Mouse (Mus musculus): ENCODE results near the gene Ctbp2.
A peak's percentile ranks its signal among the peaks of the same experiment; 100 is the strongest.

Ctbp2 gene

GRCm38 (mm10) chr7:133123999-133124700, at the start of gene Ctbp2:
Gene Ctbp2 (minus strand): TSS chr7:133124354.
- DNase-seq (ENCODE audit: low spot score in 2 of 2): peak; percentile 55 to 67

- DNase-seq (ENCODE audit: low spot score in 2 of 2): no peak
These were observed 47.4 kb upstream of the Ctbp2 start for GRCm38 (mm10) chr7:133171403-133172032.

DNA sequence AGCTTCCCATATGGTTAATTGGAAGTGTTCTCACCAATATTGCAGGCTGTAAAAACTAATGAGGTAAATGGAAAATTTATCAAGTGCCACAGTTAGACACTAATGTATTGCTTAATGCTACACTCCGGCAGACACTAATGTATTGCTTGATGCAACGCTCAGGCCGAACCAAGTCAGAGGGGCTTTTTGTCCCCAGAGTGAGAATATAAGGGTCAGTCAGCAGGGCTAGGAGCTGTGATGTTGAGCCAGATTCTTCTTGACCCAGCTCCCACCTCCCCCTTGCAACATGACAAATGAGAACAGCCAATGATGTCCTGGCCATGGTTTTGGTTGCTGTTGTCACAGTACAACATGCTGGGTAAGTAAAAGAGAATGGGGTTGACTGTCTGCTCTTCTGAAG, 44.8 kb upstream of the Ctbp2 start:
- DNase-seq (ENCODE audit: low spot score in 2 of 2): no peak

DNA sequence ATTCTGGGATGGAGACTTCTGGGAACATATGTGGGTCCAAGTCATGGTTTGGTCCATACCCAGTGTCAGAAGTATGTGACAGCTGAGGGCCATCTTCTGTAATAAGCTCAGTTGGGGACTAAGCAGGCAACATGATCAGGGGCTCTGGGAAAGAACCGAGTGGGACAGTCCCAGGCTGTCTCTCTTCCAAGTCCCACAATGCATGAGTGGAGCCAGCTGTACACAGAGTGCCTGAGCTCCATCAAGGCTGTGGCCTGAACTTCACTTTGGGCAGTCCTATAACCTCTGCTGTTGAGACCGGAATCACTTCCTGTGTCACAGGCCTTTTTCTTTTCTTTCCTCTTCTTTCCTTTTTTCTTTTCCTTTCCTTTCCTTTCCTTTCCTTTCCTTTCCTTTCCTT, 43.7 kb upstream of the Ctbp2 start:
- DNase-seq (ENCODE audit: low spot score in 2 of 2): no peak

DNA sequence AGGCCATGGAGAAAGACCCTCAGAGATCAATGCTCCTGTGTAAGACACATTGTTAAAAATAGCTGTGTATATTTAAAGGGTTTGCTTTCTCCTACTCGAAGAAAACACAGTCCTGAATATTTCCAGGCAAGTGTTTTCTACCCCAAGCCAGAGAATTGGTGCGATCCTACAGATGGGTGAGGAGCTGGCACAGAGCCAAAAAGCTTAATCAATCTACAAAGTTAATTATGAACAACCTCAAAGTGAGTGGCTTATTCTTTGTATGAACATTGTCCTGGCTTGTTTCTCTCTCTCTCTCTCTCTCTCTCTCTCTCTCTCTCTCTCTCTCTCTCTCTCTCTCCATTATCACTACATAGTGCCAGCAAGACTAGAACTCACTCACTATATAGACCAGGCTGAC, 40.6 kb upstream of the Ctbp2 start:
- DNase-seq (ENCODE audit: low spot score in 2 of 2): no peak

- no peak for DNase-seq (ENCODE audit: low spot score in 2 of 2)
These were observed 38.9 kb upstream of the Ctbp2 start for GRCm38 (mm10) chr7:133163011-133163410.

- no peak for DNase-seq (ENCODE audit: low spot score in 2 of 2)
These were observed 38.0 kb upstream of the Ctbp2 start for GRCm38 (mm10) chr7:133162131-133162530.

- DNase-seq (ENCODE audit: low spot score in 2 of 2): no peak
These were observed 37.4 kb upstream of the Ctbp2 start for GRCm38 (mm10) chr7:133161362-133162080.

GRCm38 (mm10) chr7:133159519-133159918, 35.4 kb upstream of the Ctbp2 start:
- DNase-seq (ENCODE audit: low spot score in 2 of 2): no peak

- no peak for DNase-seq (ENCODE audit: low spot score in 2 of 2)
These were observed 31.5 kb upstream of the Ctbp2 start for GRCm38 (mm10) chr7:133155621-133156020.

DNA sequence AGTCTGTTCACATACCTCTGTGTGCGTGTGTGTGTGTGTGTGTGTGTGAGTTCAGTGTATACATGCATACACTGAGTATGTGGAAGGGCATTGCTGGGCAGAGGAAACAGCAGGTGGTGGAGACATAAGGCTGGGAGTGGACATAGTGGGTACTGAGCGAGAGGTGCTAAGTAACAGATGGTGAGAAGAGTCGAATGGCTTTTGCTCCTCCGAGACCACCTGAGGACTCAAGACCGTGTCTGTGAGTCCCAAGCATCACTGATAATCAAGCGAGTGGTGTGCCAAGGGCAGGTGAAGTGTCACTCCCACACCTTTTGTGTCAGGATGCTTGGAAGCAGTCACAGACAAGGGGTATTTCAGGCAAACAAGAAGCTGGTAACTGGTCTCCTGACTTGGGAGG, 30.7 kb upstream of the Ctbp2 start:
- DNase-seq (ENCODE audit: low spot score in 2 of 2): no peak

DNA sequence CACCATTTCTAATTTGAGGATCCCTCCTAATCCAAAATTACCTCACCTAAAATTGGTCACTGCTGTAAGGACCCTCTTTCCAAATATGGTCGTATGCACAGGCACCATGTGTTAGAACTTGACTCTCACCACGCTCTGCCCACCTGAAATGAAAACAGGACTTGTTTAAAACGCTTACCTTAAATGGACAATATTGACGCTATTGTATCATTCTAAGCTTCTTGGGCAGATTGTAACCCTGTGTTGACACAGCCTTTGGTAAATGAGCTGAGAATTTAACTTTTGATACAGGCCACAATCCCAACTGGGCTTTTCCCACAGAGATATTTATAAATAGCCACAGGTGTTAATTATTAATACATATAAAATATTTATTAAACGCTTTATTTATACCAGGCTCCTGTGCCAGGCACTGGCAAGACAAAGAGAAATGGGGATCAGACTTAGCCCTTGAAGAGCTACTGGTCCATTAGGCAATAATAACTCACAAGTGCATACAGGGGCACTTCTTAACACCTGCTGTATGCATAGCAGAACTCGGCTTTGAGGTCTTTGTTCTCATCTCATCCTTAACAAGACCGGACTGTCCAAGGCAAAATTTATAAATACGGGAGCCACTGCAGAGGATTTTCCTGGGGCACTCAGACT, 15.7 kb upstream of the Ctbp2 start:
- no peak for DNase-seq (ENCODE audit: low spot score in 2 of 2)

DNA sequence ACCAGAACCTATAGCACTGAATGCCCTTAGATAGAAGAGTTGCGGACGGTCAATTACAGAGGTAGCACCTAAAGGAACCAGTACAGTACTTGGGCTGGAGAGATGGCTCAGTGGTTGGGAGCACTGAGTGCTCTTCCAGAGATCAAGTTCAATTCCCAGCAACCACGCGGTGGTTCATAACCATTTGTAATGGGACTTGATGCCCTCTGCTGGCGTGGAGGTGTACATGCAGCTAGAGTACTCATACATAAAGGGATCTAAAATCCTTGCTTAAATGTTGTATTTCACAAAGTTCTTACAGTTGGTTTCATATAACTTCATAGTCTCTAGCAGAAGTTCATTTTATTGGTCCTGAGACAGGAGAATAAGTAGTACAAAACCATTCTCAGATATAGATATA, 9.4 kb upstream of the Ctbp2 start:
- DNase-seq (ENCODE audit: low spot score in 2 of 2): no peak

GRCm38 (mm10) chr7:133132702-133133101, 8.5 kb upstream of the Ctbp2 start:
- DNase-seq (ENCODE audit: low spot score in 2 of 2): no peak

- no peak for DNase-seq (ENCODE audit: low spot score in 2 of 2)
These were observed 739 bp upstream of the Ctbp2 start for GRCm38 (mm10) chr7:133124701-133125485.

DNA sequence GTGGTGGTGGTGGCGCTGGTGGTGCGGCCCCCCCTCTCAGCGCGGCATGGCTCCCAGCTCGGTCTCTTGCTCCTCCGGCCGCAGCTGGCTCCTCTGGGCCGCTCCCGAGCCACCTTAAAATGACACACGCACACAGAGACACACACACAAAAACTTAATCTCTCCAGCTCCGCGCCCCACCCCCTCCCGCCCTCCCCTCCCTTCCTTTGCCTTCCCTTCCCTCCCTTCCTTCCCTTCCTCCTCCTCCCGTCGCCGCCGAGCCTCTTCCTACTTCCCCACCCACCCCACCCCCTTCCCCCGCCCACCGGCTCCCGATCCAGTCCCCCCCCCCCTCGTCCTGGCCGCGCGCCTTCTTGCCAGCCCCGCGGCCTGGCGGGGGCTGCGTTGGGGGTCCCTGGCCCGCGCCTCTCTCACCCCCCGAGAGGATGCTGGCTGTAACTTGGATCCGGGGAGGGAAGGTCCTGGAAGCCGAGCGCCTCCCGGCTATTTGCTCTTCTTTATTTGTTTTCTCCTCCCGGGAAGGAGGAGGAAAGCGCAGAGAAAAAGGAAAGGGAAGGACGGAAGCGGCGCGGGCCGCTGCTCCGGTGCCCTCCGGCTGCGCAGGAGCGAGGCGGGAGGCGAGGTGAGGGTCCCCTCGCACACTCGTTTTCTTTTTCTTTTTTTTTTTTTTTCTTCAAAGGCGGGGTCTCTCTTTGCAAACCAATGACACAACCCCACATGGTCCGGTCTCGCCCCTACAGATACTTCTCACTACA, 733 bp downstream of the Ctbp2 start, which contains the start of gene Fgfr2:
TSS of gene Fgfr2 (minus strand) at position 107 of the 755 bp plus-strand sequence.
- no peak for DNase-seq (ENCODE audit: low spot score in 2 of 2)

GRCm38 (mm10) chr7:133122379-133123243, 1.5 kb downstream of the Ctbp2 start:
- no peak for DNase-seq (ENCODE audit: low spot score in 2 of 2)

DNA sequence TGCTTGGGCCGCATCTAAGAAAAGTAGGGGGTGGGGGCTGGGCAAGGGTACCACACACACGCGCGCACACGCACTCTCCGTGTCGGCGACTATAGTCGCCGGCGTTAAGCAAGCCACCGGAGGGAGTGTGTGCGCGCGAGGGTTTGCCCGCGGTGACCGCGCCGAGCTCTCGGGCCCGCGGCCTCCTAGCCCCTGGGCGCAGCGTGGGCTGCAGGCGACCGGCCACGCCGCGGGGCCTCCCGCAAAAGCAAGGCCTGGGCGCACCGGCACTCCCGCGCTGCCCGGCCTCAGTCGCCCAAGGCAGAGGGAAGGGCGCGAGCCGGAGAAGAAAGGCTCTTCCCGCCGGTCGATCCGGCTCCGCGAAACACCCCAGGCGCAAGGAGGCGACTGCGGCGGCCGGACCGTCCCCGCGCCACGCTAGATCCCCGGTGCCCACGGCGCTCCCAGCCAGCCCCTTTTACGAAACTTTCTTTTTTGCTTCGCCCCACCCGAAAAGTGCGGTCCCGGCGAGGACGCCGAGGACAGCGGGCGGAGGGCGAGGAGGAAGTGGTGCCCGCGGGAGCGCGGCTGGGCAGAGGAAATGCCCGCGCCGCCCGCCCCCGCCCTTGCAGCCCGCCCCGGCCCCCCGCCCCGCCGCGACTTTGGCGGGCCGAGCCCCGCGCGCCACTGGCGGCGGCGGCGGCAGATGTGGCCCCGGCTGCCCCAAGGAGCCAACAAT, 2.3 kb downstream of the Ctbp2 start:
- DNase-seq (ENCODE audit: low spot score in 2 of 2): no peak

DNA sequence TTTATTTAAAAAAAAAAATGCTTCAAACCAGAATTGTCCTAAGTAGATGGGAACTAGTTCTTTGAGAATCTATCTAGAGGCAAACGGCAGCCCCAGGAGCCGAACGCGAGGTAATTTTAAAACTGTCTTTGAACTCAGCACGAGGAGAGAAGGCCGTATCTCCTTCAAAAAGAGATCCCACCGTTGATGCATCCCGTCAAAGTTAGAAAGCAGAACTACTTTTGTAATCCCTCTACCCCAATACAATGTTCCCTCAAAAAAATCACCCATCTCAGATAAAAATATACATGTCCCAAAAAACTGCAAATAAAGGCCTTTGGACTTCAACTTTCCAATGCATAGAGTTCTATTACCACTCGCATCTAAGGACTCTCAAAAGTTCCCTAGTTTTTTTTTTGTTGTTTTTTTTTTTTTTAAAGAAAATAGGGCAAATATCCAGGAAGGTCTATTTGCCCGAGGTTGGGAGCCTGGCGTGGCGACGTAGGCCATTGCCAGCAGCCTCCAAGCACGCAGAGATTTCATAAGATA, 3.0 kb downstream of the Ctbp2 start:
- DNase-seq (ENCODE audit: low spot score in 2 of 2): no peak

All from frontal cortex, postnatal 14 days (tissue).